Mouse (Mus musculus) forebrain, embryonic 11.5 days (tissue): ENCODE data around the gene Adgrf3. TPM values are rescaled to one million over a fixed set of nuclear protein-coding genes. Genes with fewer than 3 reads are reported as not detected.

Experiments
- ATAC-seq: fragments of 200-750 bp; cut with Nextera tagmentation; replicated peaks from 2 replicates; pipeline ENCODE4 v1.8.0; 2017; ENCODE audit warnings: moderate TSS enrichment; ENCODE audit not compliant: low FRiP score
- DNase-seq: peaks from one replicate; pipeline ENCODE4 v3.0.0-alpha.2; 2017; ENCODE audit warnings: low spot score
- H3K27ac ChIP-seq: fragments of 300-500 bp; sonication (generic); 2 replicates; pipeline ENCODE4 v1.5.1; 2014; ENCODE audit warnings: low read depth, low read length
- H3K27me3 ChIP-seq: fragments of 300-500 bp; sonication (generic); 2 replicates; pipeline ENCODE4 v1.6.1; 2014; ENCODE audit warnings: mild to moderate bottlenecking, low read length, mixed read lengths; ENCODE audit not compliant: control insufficient read depth, insufficient read depth
- H3K36me3 ChIP-seq: fragments of 300-500 bp; sonication (generic); 2 replicates; pipeline ENCODE4 v1.6.1; 2014; ENCODE audit warnings: mild to moderate bottlenecking, low read length, moderate library complexity, mixed read lengths; ENCODE audit not compliant: control insufficient read depth, insufficient read depth
- H3K4me1 ChIP-seq: fragments of 300-500 bp; sonication (generic); replicated peaks from 2 replicates; pipeline ENCODE4 v1.6.1; 2014; ENCODE audit warnings: low read length, mixed read lengths; ENCODE audit not compliant: control insufficient read depth, insufficient read depth
- H3K4me2 ChIP-seq: fragments of 300-500 bp; sonication (generic); 2 replicates; pipeline ENCODE4 v1.6.1; 2014; ENCODE audit warnings: low read depth, mild to moderate bottlenecking, low read length, moderate library complexity, mixed read lengths; ENCODE audit not compliant: severe bottlenecking
- H3K4me3 ChIP-seq: fragments of 300-500 bp; sonication (generic); 2 replicates; pipeline ENCODE4 v1.5.1; 2014; ENCODE audit warnings: low read depth, low read length
- H3K9ac ChIP-seq: fragments of 300-500 bp; sonication (generic); 2 replicates; pipeline ENCODE4 v1.6.1; 2014; ENCODE audit warnings: low read length
- H3K9me3 ChIP-seq: fragments of 300-500 bp; sonication (generic); 2 replicates; pipeline ENCODE4 v1.6.1; 2016; ENCODE audit warnings: low read length, mixed read lengths; ENCODE audit not compliant: control insufficient read depth
- WGBS: fragments of 180-500 bp; shearing (Covaris S2); extraction: QIAGEN DNeasy Blood & Tissue Kit; methylation state at CpG from one replicate; pipeline ENCODE4 v1.1.7; 2014; 5-methylcytosine and 5-hydroxymethylcytosine counted together
- polyA plus RNA-seq: library from polyadenylated mRNA; unstranded; fragments of >200 nt; fragmentation: Nextera tagmentation; extraction: Ambion mirVana; gene quantifications from 2 replicates; pipeline ENCODE4 v1.2.1, GENCODE M21; 2014

The Adgrf3 gene
- polyA plus RNA-seq, 1 experiment from 2014 or later = not detected

- DNase-seq (no peak), ATAC-seq (no peak)
- 87% methylated on average over 1 of the region's 1 CpGs for WGBS
- H3K36me3 ChIP-seq = no peaks in the 10 kb centered on the region; the same call in 1 of the 2 replicates
- H3K4me3 ChIP-seq = no peak overlapping the region
- H3K27ac ChIP-seq = no peak overlapping the region
- no peak overlapping the region for H3K4me2 ChIP-seq
- no peaks in the 10 kb centered on the region for H3K4me1 ChIP-seq
- H3K27me3 ChIP-seq = no peaks in the 10 kb centered on the region
- no peak overlapping the region for H3K9ac ChIP-seq
- no peaks in the 10 kb centered on the region for H3K9me3 ChIP-seq
These were observed 13.1 kb downstream of the Adgrf3 start for GRCm38 (mm10) chr5:30192452-30192851.

DNA sequence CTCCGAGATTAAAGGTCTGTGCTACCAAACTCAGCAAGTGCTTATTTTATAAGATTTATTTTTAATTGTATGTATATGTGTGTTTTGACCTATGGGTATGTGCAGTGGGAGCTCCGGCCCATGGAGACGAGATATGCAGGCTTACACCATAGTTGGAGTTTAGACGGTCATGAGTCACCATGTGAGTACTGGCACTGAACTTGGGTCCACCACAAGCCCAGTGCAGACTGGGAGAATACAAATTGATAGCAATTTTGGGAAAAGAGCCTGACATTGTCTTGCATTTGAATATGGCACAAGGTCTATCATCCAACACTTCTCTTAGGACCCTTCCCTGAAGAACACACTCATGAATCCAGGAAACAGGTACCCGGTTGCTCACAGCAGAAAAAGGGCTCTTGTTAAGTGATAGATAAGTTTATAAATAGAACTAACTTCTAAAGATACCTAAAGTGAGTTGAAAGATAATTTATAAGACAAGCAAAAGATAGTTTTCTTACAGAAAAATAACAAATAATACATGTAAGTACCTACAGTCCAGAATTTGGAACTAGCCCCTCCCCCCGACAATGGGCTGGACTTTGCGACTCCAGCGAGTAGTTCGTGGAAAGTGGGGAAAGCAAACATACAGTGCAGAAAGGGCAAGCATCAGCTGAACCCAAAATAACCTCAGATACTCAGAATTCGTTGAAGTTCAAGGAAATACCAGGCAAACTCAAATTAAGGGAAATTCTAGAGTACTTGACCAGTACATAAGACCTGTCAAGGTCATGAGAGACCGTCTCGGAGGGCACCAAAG, 17.6 kb downstream of the Adgrf3 start:
- ATAC-seq (no peak), DNase-seq (no peak)
- H3K4me2 ChIP-seq = no peak overlapping the region
- no peak overlapping the region for H3K4me3 ChIP-seq
- H3K9ac ChIP-seq = no peak overlapping the region
- no peak overlapping the region for H3K27ac ChIP-seq
- WGBS = 93% methylated on average over 12 of the region's 12 CpGs
- H3K9me3 ChIP-seq = no peaks in the 10 kb centered on the region
- H3K36me3 ChIP-seq = no peaks in the 10 kb centered on the region; the same call in 1 of the 2 replicates
- no peaks in the 10 kb centered on the region for H3K4me1 ChIP-seq
- H3K27me3 ChIP-seq = no peaks in the 10 kb centered on the region

- H3K27ac ChIP-seq = no peak overlapping the region
- no peaks in the 10 kb centered on the region for H3K9me3 ChIP-seq
- no peak overlapping the region for H3K4me2 ChIP-seq
- no peak overlapping the region for H3K4me3 ChIP-seq
- no peak for ATAC-seq
- H3K4me1 ChIP-seq = no peaks in the 10 kb centered on the region
- peaks cover 4% of the 10 kb centered on the region; the same call in 1 of the 2 replicates for H3K36me3 ChIP-seq
- no peak overlapping the region for H3K9ac ChIP-seq
- no peak for DNase-seq
- 77% methylated on average over 4 of the region's 4 CpGs for WGBS
- no peaks in the 10 kb centered on the region for H3K27me3 ChIP-seq
These were observed 29.7 kb downstream of the Adgrf3 start for GRCm38 (mm10) chr5:30175811-30176210.

GRCm38 (mm10) chr5:30172931-30173692, 32.4 kb downstream of the Adgrf3 start:
- WGBS = 46% methylated on average over 20 of the region's 20 CpGs
- no peaks in the 10 kb centered on the region for H3K9me3 ChIP-seq
- H3K4me2 ChIP-seq = no peak overlapping the region
- peaks cover 4% of the 10 kb centered on the region; the same call in 1 of the 2 replicates for H3K36me3 ChIP-seq
- no peaks in the 10 kb centered on the region for H3K4me1 ChIP-seq
- ATAC-seq (no peak), DNase-seq (no peak)
- no peak overlapping the region for H3K27ac ChIP-seq
- no peak overlapping the region for H3K4me3 ChIP-seq
- no peaks in the 10 kb centered on the region for H3K27me3 ChIP-seq
- no peak overlapping the region for H3K9ac ChIP-seq

GRCm38 (mm10) chr5:30172115-30172514, 33.4 kb downstream of the Adgrf3 start:
- Histone ChIP-seq H3K9ac (no peak overlapping the region), H3K36me3 (peaks cover 4% of the 10 kb centered on the region; the same call in 1 of the 2 replicates), H3K4me3 (no peak overlapping the region), H3K9me3 (no peaks in the 10 kb centered on the region), H3K4me1 (no peaks in the 10 kb centered on the region), H3K4me2 (no peak overlapping the region), H3K27ac (no peak overlapping the region), H3K27me3 (no peaks in the 10 kb centered on the region)
- no peak for ATAC-seq
- no peak for DNase-seq

GRCm38 (mm10) chr5:30170303-30170940, 35.1 kb downstream of the Adgrf3 start:
- no peak for DNase-seq
- no peak for ATAC-seq
- Histone ChIP-seq H3K4me3 (no peak overlapping the region), H3K27me3 (no peaks in the 10 kb centered on the region), H3K4me2 (no peak overlapping the region), H3K4me1 (no peaks in the 10 kb centered on the region), H3K36me3 (no peaks in the 10 kb centered on the region; the same call in 1 of the 2 replicates), H3K9ac (no peak overlapping the region), H3K27ac (no peak overlapping the region), H3K9me3 (no peaks in the 10 kb centered on the region)
- 88% methylated on average over 5 of the region's 5 CpGs for WGBS

GRCm38 (mm10) chr5:30165234-30165946, 40.1 kb downstream of the Adgrf3 start:
- WGBS = 93% methylated on average over 5 of the region's 5 CpGs
- no peak for DNase-seq
- Histone ChIP-seq H3K27me3 (no peaks in the 10 kb centered on the region), H3K4me2 (no peak overlapping the region), H3K9ac (no peak overlapping the region), H3K36me3 (no peaks in the 10 kb centered on the region), H3K4me3 (no peak overlapping the region), H3K9me3 (no peaks in the 10 kb centered on the region), H3K27ac (no peak overlapping the region), H3K4me1 (no peaks in the 10 kb centered on the region)
- no peak for ATAC-seq

- H3K4me2 ChIP-seq = no peak overlapping the region
- ATAC-seq (no peak), DNase-seq (no peak)
- no peak overlapping the region for H3K9ac ChIP-seq
- 88% methylated on average over 6 of the region's 6 CpGs for WGBS
- H3K4me3 ChIP-seq = no peak overlapping the region
- no peak overlapping the region for H3K27ac ChIP-seq
- H3K4me1 ChIP-seq = no peaks in the 10 kb centered on the region
- no peaks in the 10 kb centered on the region for H3K36me3 ChIP-seq
- no peaks in the 10 kb centered on the region for H3K9me3 ChIP-seq
- H3K27me3 ChIP-seq = no peaks in the 10 kb centered on the region
These were observed 43.2 kb downstream of the Adgrf3 start for GRCm38 (mm10) chr5:30162339-30162738.
